Mouse (Mus musculus): Measurements from ENCODE around the gene Tmcc3.

Tmcc3 gene

GRCm38 (mm10) chr10:94515583-94515982, 203.8 kb downstream of the Tmcc3 start:
- TF ChIP-seq GATA4 (IDR thresholded peaks at IDR 0.05; ENCODE audit: insufficient replicate concordance, low read length): no peak

GRCm38 (mm10) chr10:94519887-94520286, 208.1 kb downstream of the Tmcc3 start:
- TF ChIP-seq GATA4 (IDR thresholded peaks at IDR 0.05; ENCODE audit: insufficient replicate concordance, low read length): no peak

DNA sequence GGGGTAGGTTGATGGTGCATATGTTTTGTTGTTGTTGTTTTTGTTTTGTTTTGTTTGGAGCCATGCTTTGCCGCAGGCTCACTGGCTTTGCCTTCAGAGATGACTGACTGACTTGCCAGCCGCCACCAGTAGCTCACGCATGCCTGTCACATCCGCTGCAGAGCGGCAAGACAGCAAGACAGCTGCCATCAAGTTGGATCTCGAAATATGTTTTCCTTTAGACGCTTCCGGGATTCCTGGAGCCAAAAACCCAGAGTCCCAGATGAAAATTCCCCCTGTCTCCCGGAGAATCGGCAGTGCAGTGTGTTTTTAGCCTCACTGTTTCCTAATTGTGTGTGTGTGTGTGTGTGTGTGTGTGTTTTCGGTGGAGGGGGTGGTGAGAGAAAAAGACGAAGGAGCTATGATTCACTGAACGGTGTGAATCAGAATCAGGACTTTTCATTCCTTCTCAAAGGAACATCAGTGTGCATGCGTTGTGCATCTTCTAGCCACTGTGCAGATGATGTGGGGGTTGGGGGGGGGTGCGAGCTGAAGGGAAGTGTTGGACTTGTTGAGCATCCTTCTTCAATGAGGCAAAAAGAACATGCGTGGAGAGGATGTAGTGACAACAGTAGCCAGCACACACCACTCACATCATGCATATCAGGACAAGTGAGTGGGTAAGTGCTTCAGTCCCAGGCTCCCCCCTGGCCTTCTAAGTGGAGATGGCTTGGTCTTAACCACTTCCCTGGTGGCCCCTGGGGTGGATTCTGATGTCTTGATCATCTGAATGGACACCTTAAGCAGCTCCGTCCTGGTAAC, 208.8 kb downstream of the Tmcc3 start:
- TF ChIP-seq GATA4 (IDR thresholded peaks at IDR 0.05; ENCODE audit: insufficient replicate concordance, low read length): no peak

DNA sequence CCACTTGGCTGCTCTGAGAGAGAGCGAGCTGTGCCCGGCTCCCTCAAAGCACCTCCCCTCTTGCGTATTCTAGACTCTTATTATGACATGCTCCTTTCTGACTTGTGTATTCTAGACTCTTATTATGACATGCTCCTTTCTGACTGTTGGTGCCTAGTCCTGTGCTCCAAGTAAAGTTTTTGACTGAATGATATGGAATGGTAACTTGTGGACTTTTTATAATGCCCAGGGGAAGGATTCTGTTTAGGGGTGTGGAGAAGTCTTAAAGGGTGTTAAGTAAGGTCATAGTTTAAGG, 209.3 kb downstream of the Tmcc3 start:
- TF ChIP-seq GATA4 (IDR thresholded peaks at IDR 0.05; ENCODE audit: insufficient replicate concordance, low read length): no peak

DNA sequence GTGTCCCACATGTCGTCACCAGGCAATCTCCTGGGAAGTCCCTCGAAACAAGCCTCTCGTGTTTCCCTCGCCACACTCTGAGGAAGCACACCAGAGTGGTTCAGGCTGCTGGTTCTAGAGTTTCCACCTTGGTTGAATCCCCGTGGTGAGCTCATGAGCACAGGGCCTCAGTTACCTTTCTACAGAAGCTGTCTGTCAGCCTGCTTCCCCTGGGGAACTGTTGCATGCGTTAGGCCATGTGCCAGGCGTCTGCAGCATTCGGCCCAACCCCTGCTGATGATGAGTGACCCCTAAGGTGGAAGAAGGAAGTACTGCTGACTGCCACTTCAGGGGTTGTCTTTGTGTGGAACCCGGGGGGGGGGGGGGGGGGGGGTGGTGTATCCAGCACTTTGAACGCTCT, 210.0 kb downstream of the Tmcc3 start:
- no peak for TF ChIP-seq GATA4 (IDR thresholded peaks at IDR 0.05; ENCODE audit: insufficient replicate concordance, low read length)

- no peak for TF ChIP-seq GATA4 (IDR thresholded peaks at IDR 0.05; ENCODE audit: insufficient replicate concordance, low read length)
These were observed 211.5 kb downstream of the Tmcc3 start for GRCm38 (mm10) chr10:94523297-94523696.

- TF ChIP-seq GATA4 (IDR thresholded peaks at IDR 0.05; ENCODE audit: insufficient replicate concordance, low read length): no peak
These were observed 212.0 kb downstream of the Tmcc3 start for GRCm38 (mm10) chr10:94523711-94524156.

GRCm38 (mm10) chr10:94524966-94525365, 213.2 kb downstream of the Tmcc3 start:
- TF ChIP-seq GATA4 (IDR thresholded peaks at IDR 0.05; ENCODE audit: insufficient replicate concordance, low read length): no peak

- no peak for TF ChIP-seq GATA4 (IDR thresholded peaks at IDR 0.05; ENCODE audit: insufficient replicate concordance, low read length)
These were observed 214.0 kb downstream of the Tmcc3 start for GRCm38 (mm10) chr10:94525784-94526183.

- TF ChIP-seq GATA4 (IDR thresholded peaks at IDR 0.05; ENCODE audit: insufficient replicate concordance, low read length): no peak
These were observed 215.1 kb downstream of the Tmcc3 start for GRCm38 (mm10) chr10:94526834-94527233.

DNA sequence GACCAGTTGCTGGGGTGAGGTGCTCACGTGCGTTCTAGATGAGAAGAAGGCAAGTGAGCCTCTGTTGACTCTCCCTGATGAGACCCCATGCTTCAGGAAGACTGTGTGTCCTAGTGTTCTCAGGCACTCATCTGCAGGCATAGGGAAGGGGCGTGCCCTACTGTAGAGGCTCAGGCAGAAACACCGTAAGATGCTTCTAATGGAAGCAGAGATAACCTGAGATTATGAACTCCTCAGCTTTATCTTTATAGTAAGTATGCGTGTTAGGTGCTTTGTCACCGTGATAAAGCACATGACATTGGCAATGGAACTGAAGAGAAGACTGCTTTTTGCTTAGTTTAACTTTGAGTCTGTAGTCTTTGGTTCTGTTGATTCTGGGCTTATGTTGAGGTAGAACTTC, 215.5 kb downstream of the Tmcc3 start:
- no peak for TF ChIP-seq GATA4 (IDR thresholded peaks at IDR 0.05; ENCODE audit: insufficient replicate concordance, low read length)

GRCm38 (mm10) chr10:94530079-94530478, 218.3 kb downstream of the Tmcc3 start:
- TF ChIP-seq GATA4 (IDR thresholded peaks at IDR 0.05; ENCODE audit: insufficient replicate concordance, low read length): no peak

- no peak for TF ChIP-seq GATA4 (IDR thresholded peaks at IDR 0.05; ENCODE audit: insufficient replicate concordance, low read length)
These were observed 219.7 kb downstream of the Tmcc3 start for GRCm38 (mm10) chr10:94531482-94531881.

DNA sequence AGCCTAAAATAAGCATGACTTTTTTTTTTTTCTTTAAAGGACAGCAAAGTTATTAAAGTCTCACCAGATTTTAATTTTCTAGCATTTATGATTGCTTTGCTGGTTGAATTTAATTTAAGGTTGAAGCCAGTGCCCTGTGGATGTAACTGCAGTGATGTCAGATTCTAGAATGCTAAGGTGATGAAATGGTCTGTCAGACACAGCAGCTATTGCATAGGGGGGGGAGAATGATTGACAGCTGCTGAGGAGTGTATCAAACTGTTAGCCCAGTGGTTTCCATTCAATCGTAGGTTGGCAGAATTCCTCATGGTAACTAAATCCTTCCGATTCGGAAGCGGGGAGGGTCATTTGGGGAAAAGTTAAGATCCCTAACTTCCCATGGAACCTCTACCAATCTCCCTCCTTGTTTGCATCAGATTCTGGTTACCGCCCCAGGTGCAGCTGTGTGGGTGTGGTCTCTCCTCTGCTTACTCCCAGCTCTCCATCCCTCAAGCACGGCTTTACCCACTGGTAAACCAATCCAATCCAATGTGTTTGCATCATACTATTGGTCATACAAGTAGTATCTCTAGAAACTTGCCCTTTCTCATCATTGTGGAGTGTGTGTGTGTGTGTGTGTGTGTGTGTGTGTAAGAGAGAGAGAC, 221.5 kb downstream of the Tmcc3 start:
- TF ChIP-seq GATA4 (IDR thresholded peaks at IDR 0.05; ENCODE audit: insufficient replicate concordance, low read length): no peak

DNA sequence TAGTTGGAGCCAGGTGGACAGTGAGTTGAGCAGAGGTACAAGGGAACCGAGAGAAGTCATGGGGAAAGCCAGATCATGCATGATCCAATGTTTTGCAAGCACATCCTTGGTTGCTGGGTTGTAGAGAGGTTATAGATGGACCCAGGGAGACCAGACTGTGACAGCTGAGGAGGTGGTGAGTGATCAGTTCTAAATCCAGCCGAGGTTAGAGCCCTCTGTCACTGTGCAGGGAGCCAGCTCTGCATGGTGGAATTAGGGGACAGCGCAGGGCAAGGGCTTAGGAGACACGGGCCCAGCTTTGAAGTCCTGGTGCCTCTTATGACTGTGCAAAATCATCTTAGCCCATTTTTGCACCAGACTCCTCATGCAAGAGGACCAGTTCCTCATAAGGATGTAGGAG, 228.5 kb downstream of the Tmcc3 start:
- no peak for TF ChIP-seq GATA4 (IDR thresholded peaks at IDR 0.05; ENCODE audit: insufficient replicate concordance, low read length)

GRCm38 (mm10) chr10:94543956-94544355, 232.2 kb downstream of the Tmcc3 start:
- TF ChIP-seq GATA4 (IDR thresholded peaks at IDR 0.05; ENCODE audit: insufficient replicate concordance, low read length): no peak

GRCm38 (mm10) chr10:94544803-94545202, 233.1 kb downstream of the Tmcc3 start:
- TF ChIP-seq GATA4 (IDR thresholded peaks at IDR 0.05; ENCODE audit: insufficient replicate concordance, low read length): no peak
